Mouse (Mus musculus) liver, adult 2 months (tissue): ENCODE measurements at regions not wholly inside any gene's neighbourhood (a gene's known extent, or its start where the extent isn't known, plus 50 kb on each side); places are given as distances from the start of the nearest gene placed in this dataset.

Experiments
- CTCF ChIP-seq: fragments of 200-500 bp; IDR thresholded peaks from 2 replicates; pipeline ENCODE4 v1.5.1; 2011; ENCODE audit warnings: low read depth, low read length, control low read depth
- POLR2A ChIP-seq: fragments of 200-500 bp; IDR thresholded peaks from 2 replicates; pipeline ENCODE4 v1.6.1; 2011; ENCODE audit warnings: low read length, control low read depth; ENCODE audit not compliant: insufficient read depth; ENCODE audit errors: extremely low read depth

GRCm38 (mm10) chr14:105722923-105723322 lies 173.7 kb downstream of the Spry2 start:
- TF ChIP-seq CTCF (no peak), POLR2A (no peak)
